Mouse (Mus musculus): ENCODE results near the gene Clasp2. TPM values are rescaled to one million over a fixed set of nuclear protein-coding genes. Genes with fewer than 3 reads are reported as not detected.

Gene Clasp2
- polyA plus RNA-seq, 1 experiment: 71.5 TPM

GRCm38 (mm10) chr9:113966838-113967237 lies 225.6 kb downstream of the Clasp2 start:
- H3K9me3 ChIP-seq (replicated peaks; ENCODE audit: control insufficient read depth, insufficient read depth, low read length, poor library complexity, severe bottlenecking): no peaks in the 10 kb centered on the region
- H3K27ac ChIP-seq (ENCODE audit: insufficient read depth, low read length): no peak overlapping the region
- no peak overlapping the region for H3K4me3 ChIP-seq (ENCODE audit: low read depth, low read length)
- H3K4me1 ChIP-seq (ENCODE audit: control insufficient read depth, insufficient read depth, low read length): no peaks in the 10 kb centered on the region
- H3K27me3 ChIP-seq (ENCODE audit: control insufficient read depth, insufficient read depth, low read length, poor library complexity, severe bottlenecking): no peaks in the 10 kb centered on the region
- H3K9ac ChIP-seq (ENCODE audit: low read depth, poor library complexity, severe bottlenecking): no peak overlapping the region
- no peak for TF ChIP-seq POLR2A (IDR thresholded peaks at IDR 0.05; ENCODE audit: insufficient read depth, low read length)
- H3K36me3 ChIP-seq (ENCODE audit: control insufficient read depth, insufficient read depth, low read length, poor library complexity, severe bottlenecking): peaks cover 79% of the 10 kb centered on the region

- Histone ChIP-seq H3K9ac (ENCODE audit: low read depth, poor library complexity, severe bottlenecking) (no peak overlapping the region), H3K27ac (ENCODE audit: insufficient read depth, low read length) (no peak overlapping the region), H3K9me3 (replicated peaks; ENCODE audit: control insufficient read depth, insufficient read depth, low read length, poor library complexity, severe bottlenecking) (no peaks in the 10 kb centered on the region), H3K4me1 (ENCODE audit: control insufficient read depth, insufficient read depth, low read length) (no peaks in the 10 kb centered on the region), H3K27me3 (ENCODE audit: control insufficient read depth, insufficient read depth, low read length, poor library complexity, severe bottlenecking) (no peaks in the 10 kb centered on the region), H3K4me3 (ENCODE audit: low read depth, low read length) (no peak overlapping the region), H3K36me3 (ENCODE audit: control insufficient read depth, insufficient read depth, low read length, poor library complexity, severe bottlenecking) (peaks cover 71% of the 10 kb centered on the region)
- TF ChIP-seq POLR2A (IDR thresholded peaks at IDR 0.05; ENCODE audit: insufficient read depth, low read length) (no peak), EP300 (IDR thresholded peaks at IDR 0.05; ENCODE audit: insufficient read depth, low read depth, low read length) (no peak), CTCF (IDR thresholded peaks at IDR 0.05; ENCODE audit: low read depth, low read length) (no peak)
These were observed 227.7 kb downstream of the Clasp2 start for GRCm38 (mm10) chr9:113968967-113969366.

Other genes with a start within 250 kb of the Clasp2 start
- gene Pdcd6ip, start 33.2 kb upstream of the Clasp2 start, polyA plus RNA-seq (2011; ENCODE audit: insufficient read depth, insufficient read length, low read depth, missing spikeins): 133 TPM in 2 replicates
- 102 and 111 TPM in 2 replicates for gene Ubp1, start 189.5 kb downstream of the Clasp2 start, polyA plus RNA-seq (2011; ENCODE audit: insufficient read depth, insufficient read length, low read depth, missing spikeins)

Data from ES-Bruce4 (cell line).